Mouse (Mus musculus): ENCODE measurements around the gene Dpy30.

Gene Dpy30

GRCm38 (mm10) chr17:74294426-74295025, 29.2 kb downstream of the Dpy30 start:
- DNase-seq: peak; percentile 92

- no peak for DNase-seq
Measured at GRCm38 (mm10) chr17:74293687-74294425, 29.9 kb downstream of the Dpy30 start.

GRCm38 (mm10) chr17:74291640-74292361, 31.9 kb downstream of the Dpy30 start:
- no peak for DNase-seq

- peak; percentile 22 for DNase-seq
Measured at GRCm38 (mm10) chr17:74290869-74291268, 32.9 kb downstream of the Dpy30 start.

- DNase-seq: no peak
Measured at GRCm38 (mm10) chr17:74290198-74290597, 33.5 kb downstream of the Dpy30 start.

GRCm38 (mm10) chr17:74288626-74289025, 35.1 kb downstream of the Dpy30 start:
- DNase-seq: no peak

GRCm38 (mm10) chr17:74286140-74286730, 37.5 kb downstream of the Dpy30 start:
- DNase-seq: no peak

GRCm38 (mm10) chr17:74285730-74286129, 38.0 kb downstream of the Dpy30 start:
- DNase-seq: no peak

GRCm38 (mm10) chr17:74284397-74285115, 39.2 kb downstream of the Dpy30 start:
- DNase-seq: peak; percentile 14

GRCm38 (mm10) chr17:74282024-74282423, 41.7 kb downstream of the Dpy30 start:
- DNase-seq: no peak

GRCm38 (mm10) chr17:74278966-74279869, 44.5 kb downstream of the Dpy30 start:
- no peak for DNase-seq

- DNase-seq: no peak
Measured at GRCm38 (mm10) chr17:74274471-74274870, 49.3 kb downstream of the Dpy30 start.

GRCm38 (mm10) chr17:74272683-74273205, 51.0 kb downstream of the Dpy30 start:
- peak; percentile 19 for DNase-seq

- DNase-seq: no peak
Measured at GRCm38 (mm10) chr17:74271541-74272268, 52.0 kb downstream of the Dpy30 start.

GRCm38 (mm10) chr17:74270205-74270604, 53.5 kb downstream of the Dpy30 start:
- DNase-seq: no peak

- DNase-seq: no peak
Measured at GRCm38 (mm10) chr17:74267415-74268180, 56.1 kb downstream of the Dpy30 start.

- no peak for DNase-seq
Measured at GRCm38 (mm10) chr17:74265636-74266035, 58.1 kb downstream of the Dpy30 start.

- peak; percentile 48 for DNase-seq
Measured at GRCm38 (mm10) chr17:74265156-74265505, 58.6 kb downstream of the Dpy30 start.

- DNase-seq: peak; percentile 24
Measured at GRCm38 (mm10) chr17:74264333-74265155, 59.2 kb downstream of the Dpy30 start.
